Mouse (Mus musculus): ENCODE data around the gene Gm39566.
"Not testable (repeated sequence)": the region's sequence is repeated elsewhere in the genome, so short reads cannot be mapped to it uniquely, and the experiment has no call there.

Gene Gm39566

GRCm38 (mm10) chr11:69815155-69815554 lies at the start of gene Gm39566:
TSS of gene Gm39566 (minus strand) at chr11:69815298.
- DNase-seq (ENCODE audit: low read depth, low spot score): no peak

- no peak for DNase-seq (ENCODE audit: low read depth, low spot score)
Observed at GRCm38 (mm10) chr11:69864138-69864860, 49.2 kb upstream of the Gm39566 start.

- not testable (repeated sequence) for DNase-seq (ENCODE audit: low read depth, low spot score)
Observed at GRCm38 (mm10) chr11:69863729-69864128, 48.6 kb upstream of the Gm39566 start.

- DNase-seq (ENCODE audit: low read depth, low spot score): no peak
Observed at GRCm38 (mm10) chr11:69858113-69858998, 43.3 kb upstream of the Gm39566 start, which contains the start of gene Tnk1. TSS of gene Tnk1 (minus strand) at chr11:69858730.

GRCm38 (mm10) chr11:69855347-69855746 lies 40.2 kb upstream of the Gm39566 start:
- no peak for DNase-seq (ENCODE audit: low read depth, low spot score)

- DNase-seq (ENCODE audit: low read depth, low spot score): no peak
Observed at GRCm38 (mm10) chr11:69854680-69855079, 39.6 kb upstream of the Gm39566 start.

GRCm38 (mm10) chr11:69853994-69854393 lies 38.9 kb upstream of the Gm39566 start:
- DNase-seq (ENCODE audit: low read depth, low spot score): no peak

GRCm38 (mm10) chr11:69850754-69851153 lies 35.7 kb upstream of the Gm39566 start:
- no peak for DNase-seq (ENCODE audit: low read depth, low spot score)

- DNase-seq (ENCODE audit: low read depth, low spot score): no peak
Observed at GRCm38 (mm10) chr11:69849884-69850283, 34.8 kb upstream of the Gm39566 start.

- no peak for DNase-seq (ENCODE audit: low read depth, low spot score)
Observed at GRCm38 (mm10) chr11:69849128-69849527, 34.0 kb upstream of the Gm39566 start.

- no peak for DNase-seq (ENCODE audit: low read depth, low spot score)
Observed at GRCm38 (mm10) chr11:69848021-69848420, 32.9 kb upstream of the Gm39566 start.

GRCm38 (mm10) chr11:69846738-69847688 lies 31.9 kb upstream of the Gm39566 start:
- no peak for DNase-seq (ENCODE audit: low read depth, low spot score)

GRCm38 (mm10) chr11:69846198-69846680 lies 31.1 kb upstream of the Gm39566 start, which contains the start of gene Plscr3:
TSS of gene Plscr3 (plus strand) at chr11:69846376.
- DNase-seq (ENCODE audit: low read depth, low spot score): peak; percentile 65

- no peak for DNase-seq (ENCODE audit: low read depth, low spot score)
Observed at GRCm38 (mm10) chr11:69838714-69839104, 23.6 kb upstream of the Gm39566 start.

- DNase-seq (ENCODE audit: low read depth, low spot score): peak; percentile 89
Observed at GRCm38 (mm10) chr11:69837952-69838713, 23.0 kb upstream of the Gm39566 start, which contains the start of gene Tmem256. TSS of gene Tmem256 (plus strand) at chr11:69838514.

- no peak for DNase-seq (ENCODE audit: low read depth, low spot score)
Observed at GRCm38 (mm10) chr11:69837604-69837951, 22.5 kb upstream of the Gm39566 start, which contains the start of gene Nlgn2. TSS of gene Nlgn2 (minus strand) at chr11:69837784.

GRCm38 (mm10) chr11:69836703-69837576 lies 21.8 kb upstream of the Gm39566 start:
- DNase-seq (ENCODE audit: low read depth, low spot score): no peak

- DNase-seq (ENCODE audit: low read depth, low spot score): no peak
Observed at GRCm38 (mm10) chr11:69835966-69836335, 20.9 kb upstream of the Gm39566 start.

- no peak for DNase-seq (ENCODE audit: low read depth, low spot score)
Observed at GRCm38 (mm10) chr11:69835326-69835965, 20.3 kb upstream of the Gm39566 start.
